Mouse (Mus musculus) adrenal gland, postnatal 4 days (tissue): ENCODE results near the gene Lcorl. TPM values are rescaled to one million over a fixed set of nuclear protein-coding genes. Genes with fewer than 3 reads are reported as not detected.

Experiments used
- total RNA-seq, 2 experiments: library from RNA; stranded (reverse); gene quantifications; 2 replicates each; pipeline ENCODE4 v1.2.3; 2021

The Lcorl gene
- total RNA-seq, 2 experiments from 2014 or later, result 32.6 to 33.3 TPM

Other genes starting within 250 kb of the Lcorl start
- 1 to 10 TPM; 1.2 to 1.8 TPM for gene Fam184b, start 218.0 kb downstream of the Lcorl start, total RNA-seq
- 10 to 100 TPM; 16.7 to 21.4 TPM for gene Ncapg, start 187.7 kb downstream of the Lcorl start, total RNA-seq